Mouse (Mus musculus): Measurements from ENCODE around the gene Adipor2.

GRCm38 (mm10) chr6:119348234-119348633 is 69.3 kb downstream of the Adipor2 start:
- TF ChIP-seq POLR2A (IDR thresholded peaks at IDR 0.05; ENCODE audit: extremely low read depth, insufficient read depth, low read length) (no peak), CTCF (IDR thresholded peaks at IDR 0.05; ENCODE audit: extremely low read depth, insufficient read depth, low read length) (peak; percentile 82)

Measured in cortical plate, adult 2 months (tissue).